Mouse (Mus musculus) mouse embryonic stem cell (cell line): ENCODE results near the gene Usp36.

Experiments used
- in situ Hi-C, 2 experiments: fragments of 300-500 bp; cut with MboI; formaldehyde crosslinking; loops; 1 replicate in 1 of 2; 3 replicates in 1 of 2; pipeline ENCODE4 v1.14.3; 2019 to 2020; ENCODE audit warnings: low sequenced_read_pairs in 2 of 2, low pct_unique_long_range_greater_than_20kb in 1 of 2, mixed read lengths in 1 of 2; ENCODE audit not compliant: unreplicated experiment in 1 of 2

Usp36 gene

DNA sequence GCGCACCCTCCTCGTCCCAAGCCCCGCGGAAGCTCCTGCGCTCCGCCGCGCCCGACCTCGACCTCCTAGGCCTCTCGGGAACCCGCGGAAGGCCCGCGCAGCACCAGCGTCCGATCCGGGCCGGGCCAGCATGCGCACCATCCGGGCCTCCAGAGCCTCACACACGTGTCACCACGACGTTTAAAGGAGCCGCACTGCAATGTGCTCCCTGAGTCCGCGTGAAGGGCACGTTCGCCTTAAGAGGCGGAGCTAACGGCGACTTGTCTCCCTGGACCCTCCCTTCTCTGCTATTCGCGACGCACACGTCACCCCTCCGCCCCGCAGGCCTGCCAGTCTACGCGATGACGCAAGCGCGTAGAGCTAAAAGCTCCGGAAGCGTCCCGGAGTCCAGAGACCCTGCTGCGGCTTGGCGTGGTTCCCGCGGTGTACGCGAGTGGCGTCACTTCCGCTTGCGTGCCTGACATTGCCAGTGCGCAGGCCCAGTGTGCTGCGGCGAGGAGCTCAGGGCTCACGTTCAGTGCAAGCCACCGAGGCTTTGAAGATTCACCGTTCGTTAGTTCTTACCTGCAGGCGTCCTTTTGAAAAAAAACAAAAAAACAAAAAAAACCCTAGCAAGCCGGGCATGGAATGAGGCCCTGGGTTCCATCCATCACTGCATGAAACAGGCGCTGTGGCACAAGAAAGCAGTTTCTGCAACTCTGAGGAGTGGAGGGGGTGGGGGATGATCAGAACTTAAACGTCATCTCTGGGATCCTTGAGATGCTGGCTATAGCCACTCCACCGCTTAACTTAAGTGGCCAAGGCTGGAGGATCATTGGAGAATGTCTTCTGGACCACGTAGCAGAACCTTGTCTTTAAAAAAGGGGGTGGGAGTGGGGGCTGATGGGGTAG, at the start of gene Usp36:
Gene Usp36, minus strand, starts transcription at position 246 of the 891 bp plus-strand sequence.
- in situ Hi-C loops: no loop called here

DNA sequence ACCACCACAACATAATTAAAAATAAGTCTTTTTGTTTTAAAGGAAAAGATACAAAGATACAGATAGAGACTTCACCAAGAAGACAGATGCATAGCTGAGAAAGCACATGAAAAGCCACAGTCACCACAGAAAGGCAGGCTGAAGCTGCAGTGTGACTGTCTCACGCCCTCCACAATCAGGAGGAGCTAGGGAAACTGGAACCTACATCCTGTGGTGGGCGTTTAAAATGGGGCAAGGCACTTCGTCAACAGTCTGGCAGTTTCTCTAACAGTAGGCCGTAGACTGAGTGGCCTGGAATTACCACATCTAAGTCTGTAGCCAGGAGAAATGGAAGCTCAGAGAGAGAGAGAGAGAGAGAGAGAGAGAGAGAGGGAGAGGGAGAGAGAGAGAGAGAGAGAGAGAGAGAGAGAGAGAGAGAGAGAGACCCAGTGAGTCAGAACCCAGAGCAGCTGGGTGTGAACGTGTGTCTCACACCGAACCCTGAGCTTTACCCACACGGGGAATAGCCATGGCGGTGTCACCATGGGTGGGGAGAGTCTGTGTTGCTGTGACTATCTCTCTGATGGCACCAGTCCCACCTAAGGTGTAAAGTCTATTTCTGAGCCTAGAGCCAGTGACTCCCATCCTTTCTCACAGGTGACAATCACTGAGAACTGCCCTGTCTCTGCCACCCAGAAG, 47.6 kb upstream of the Usp36 start:
- in situ Hi-C loops: no loop called here

DNA sequence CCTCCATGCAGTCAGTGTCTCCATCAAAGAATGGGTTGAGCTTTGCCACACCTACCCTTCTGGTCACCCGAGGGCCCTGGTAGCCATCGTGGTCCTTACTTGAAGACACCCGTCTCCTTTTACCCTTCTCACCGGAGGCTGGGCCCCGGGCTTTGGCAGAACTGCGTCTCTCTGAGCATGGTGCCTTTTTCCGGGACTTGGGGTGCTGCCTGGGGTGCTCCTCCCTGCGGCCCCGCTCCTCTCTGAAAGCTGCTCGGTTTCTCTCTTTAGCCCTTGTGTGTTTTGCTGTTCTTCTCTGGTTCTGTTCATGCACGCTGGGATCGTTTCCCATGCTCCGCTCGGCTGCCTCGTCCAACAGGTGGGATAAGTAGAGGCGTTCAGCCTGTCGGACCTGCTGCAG, 43.4 kb upstream of the Usp36 start:
- in situ Hi-C loops: no loop called here

GRCm38 (mm10) chr11:118332376-118332775, 42.3 kb upstream of the Usp36 start:
- in situ Hi-C loops: no loop called here

- in situ Hi-C loops: no loop called here
Measured at GRCm38 (mm10) chr11:118330777-118331176, 40.7 kb upstream of the Usp36 start.

DNA sequence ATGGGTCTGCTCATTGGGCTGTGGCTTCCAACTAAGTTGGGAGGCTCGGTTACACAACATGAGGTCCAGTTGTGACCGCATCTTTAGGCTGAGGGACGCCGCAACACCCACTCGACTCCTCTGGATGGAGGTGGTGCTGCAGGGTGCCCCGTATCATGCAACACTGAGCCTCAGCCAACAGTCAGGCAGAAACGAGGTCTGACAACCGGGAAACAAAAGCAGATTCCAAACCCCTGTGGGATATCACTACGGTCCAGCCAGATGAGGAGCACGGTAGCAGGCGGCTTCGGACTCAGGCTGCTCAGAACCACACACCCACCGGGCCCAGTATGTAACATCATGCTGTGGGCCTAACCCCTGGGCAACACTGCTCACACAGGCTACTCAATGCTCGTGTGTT, 40.3 kb upstream of the Usp36 start:
- in situ Hi-C loops: no loop called here

GRCm38 (mm10) chr11:118328947-118329346, 38.9 kb upstream of the Usp36 start:
- in situ Hi-C loops: loop anchor here in 1 of 2 experiments (5.0 kb wide), 1 partner anchor 33 kb away; no protein-coding TSS in a partner anchor

- in situ Hi-C loops: loop anchor here in 1 of 2 experiments (5.0 kb wide), 1 partner anchor 34 kb away; no protein-coding TSS in a partner anchor
Measured at GRCm38 (mm10) chr11:118328511-118328910, 38.5 kb upstream of the Usp36 start.

DNA sequence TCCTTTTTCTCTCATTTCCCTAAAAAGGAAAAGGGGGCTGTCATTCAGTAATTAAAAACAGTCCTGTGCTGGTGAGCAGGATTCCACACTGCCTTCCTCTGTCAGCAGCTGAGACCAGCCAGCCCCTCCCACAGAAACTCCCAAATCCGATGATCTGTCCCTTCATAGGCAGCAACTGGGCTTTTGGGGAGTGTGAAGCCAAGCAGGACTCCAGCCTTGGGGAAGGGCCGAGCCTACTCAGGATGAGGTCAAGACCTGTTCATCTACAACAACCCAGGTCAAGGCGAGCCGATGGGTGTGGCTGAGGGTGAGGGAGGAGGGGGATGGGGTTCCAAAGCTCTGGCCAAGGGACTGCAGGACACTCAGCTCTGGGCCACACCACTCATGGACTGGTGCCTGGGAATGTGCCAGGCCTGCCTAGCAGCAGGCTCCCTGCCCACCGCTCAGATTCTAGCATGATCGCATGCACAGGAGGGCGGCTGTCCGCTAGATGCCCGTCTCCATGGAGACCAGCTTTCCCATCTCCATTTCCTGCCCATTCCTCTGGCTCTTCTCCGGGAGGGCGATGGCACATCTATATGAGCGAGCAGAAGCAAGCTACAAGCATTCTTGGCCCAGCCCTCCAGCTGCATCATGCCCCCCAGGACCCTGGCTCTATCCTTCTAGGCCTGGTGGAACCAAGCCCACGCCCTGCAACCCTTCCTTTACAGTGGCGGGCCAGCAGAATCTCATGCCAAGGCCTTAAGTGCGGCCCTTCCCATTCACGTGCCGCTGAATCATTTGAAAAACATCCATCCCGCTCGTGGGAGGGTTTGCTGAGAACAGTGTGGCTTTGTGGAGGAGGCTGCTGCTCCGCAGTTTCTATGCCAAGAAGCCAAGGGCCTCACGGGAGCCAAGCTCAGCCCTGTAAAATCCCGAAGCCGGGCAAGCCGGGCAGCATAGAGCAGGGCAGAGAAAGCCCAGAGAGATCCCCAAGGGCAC, 37.2 kb upstream of the Usp36 start:
- in situ Hi-C loops: loop anchor here in 1 of 2 experiments (5.0 kb wide), 1 partner anchor 35 kb away; no protein-coding TSS in a partner anchor

DNA sequence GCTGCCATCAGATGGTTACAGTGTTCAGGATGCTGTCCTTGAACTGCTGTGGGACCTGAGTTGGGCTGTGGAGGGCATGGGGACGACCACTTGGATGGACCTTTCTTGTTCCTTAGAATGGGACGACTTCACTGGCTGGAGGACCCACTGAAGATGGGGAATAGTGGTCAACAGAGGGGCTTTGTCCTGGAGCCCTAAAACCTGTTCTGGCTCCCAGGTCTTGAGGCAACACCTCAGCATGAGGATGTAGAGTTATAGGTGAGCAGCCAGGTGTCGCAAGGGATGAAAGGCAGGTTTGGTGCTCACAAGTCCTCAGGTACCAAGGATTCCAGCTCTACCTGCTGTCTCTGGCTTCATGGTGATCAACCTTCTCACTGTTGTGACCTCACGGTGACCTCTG, 36.4 kb upstream of the Usp36 start:
- in situ Hi-C loops: loop anchor here in 1 of 2 experiments (5.0 kb wide), 1 partner anchor 36 kb away; no protein-coding TSS in a partner anchor

DNA sequence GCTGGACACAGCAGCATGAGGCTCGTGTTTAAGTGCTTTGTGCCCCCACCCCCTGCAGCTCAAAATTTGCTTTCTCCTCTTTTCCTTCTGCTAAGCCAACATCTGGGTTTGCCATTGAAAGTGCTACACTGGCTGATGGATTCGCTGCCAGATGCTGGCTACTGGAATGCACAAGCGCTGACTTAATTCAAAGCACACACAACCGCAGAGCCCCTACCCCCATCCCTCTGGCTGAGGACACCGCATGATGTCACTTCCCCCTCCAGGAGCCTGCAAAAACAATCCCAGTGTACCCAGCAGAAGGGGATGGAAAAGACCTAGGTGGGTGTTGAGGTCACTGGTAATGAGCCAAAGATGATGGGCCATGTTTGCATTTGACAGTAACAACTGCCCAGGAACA, 34.5 kb upstream of the Usp36 start:
- in situ Hi-C loops: loop anchor here in 1 of 2 experiments (5.0 kb wide), 1 partner anchor 48 kb away; no protein-coding TSS in a partner anchor

DNA sequence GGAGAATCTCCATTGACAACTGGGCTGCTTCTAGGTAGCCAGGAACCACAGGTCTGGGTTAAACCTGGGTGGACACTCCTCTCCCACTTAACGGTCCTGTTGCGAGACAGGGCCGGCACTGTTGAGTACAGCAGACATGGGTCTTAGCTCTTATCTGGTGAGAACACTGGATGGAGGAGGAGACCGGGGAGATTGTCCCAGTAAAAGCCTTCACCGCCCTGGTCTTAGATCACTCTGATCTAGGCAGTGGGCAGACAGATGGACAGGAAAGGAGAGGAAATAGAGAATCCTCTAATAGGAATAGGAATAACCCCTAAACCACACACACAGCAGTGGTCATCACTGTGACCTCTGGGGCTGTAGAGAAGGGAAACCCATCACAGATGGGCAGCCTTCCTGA, 33.9 kb upstream of the Usp36 start:
- in situ Hi-C loops: loop anchor here in 1 of 2 experiments (5.0 kb wide), 1 partner anchor 48 kb away; no protein-coding TSS in a partner anchor

GRCm38 (mm10) chr11:118322647-118323046, 32.6 kb upstream of the Usp36 start:
- in situ Hi-C loops: loop anchor here in 1 of 2 experiments (5.0 kb wide), 1 partner anchor 50 kb away; no protein-coding TSS in a partner anchor

- in situ Hi-C loops: loop anchor here in 1 of 2 experiments (5.0 kb wide), 1 partner anchor 50 kb away; no protein-coding TSS in a partner anchor
Measured at GRCm38 (mm10) chr11:118321971-118322370, 31.9 kb upstream of the Usp36 start.

- in situ Hi-C loops: loop anchor here in 1 of 2 experiments (5.0 kb wide), 1 partner anchor 51 kb away; no protein-coding TSS in a partner anchor
Measured at GRCm38 (mm10) chr11:118321500-118321899, 31.5 kb upstream of the Usp36 start.

GRCm38 (mm10) chr11:118318678-118319077, 28.6 kb upstream of the Usp36 start:
- in situ Hi-C loops: no loop called here

DNA sequence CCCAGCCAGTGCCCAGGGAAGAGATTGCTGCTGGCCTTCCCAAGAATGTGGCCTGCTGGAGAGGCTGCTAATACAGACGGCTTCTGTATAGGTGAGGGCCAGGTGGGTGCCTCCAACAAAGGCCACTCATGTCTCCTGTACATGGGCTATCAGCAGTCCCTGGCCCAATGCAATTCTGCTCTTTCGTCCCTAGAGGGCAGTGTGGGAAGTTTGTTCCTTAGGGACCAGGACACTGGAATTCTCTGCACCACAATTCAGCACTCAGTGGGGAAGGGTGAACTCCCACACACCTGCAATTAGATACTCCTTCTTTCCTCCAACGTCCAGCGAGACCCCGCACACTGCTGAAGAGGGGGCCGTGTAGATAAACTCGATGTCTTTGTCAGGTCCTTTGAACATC, 27.1 kb upstream of the Usp36 start:
- in situ Hi-C loops: no loop called here

DNA sequence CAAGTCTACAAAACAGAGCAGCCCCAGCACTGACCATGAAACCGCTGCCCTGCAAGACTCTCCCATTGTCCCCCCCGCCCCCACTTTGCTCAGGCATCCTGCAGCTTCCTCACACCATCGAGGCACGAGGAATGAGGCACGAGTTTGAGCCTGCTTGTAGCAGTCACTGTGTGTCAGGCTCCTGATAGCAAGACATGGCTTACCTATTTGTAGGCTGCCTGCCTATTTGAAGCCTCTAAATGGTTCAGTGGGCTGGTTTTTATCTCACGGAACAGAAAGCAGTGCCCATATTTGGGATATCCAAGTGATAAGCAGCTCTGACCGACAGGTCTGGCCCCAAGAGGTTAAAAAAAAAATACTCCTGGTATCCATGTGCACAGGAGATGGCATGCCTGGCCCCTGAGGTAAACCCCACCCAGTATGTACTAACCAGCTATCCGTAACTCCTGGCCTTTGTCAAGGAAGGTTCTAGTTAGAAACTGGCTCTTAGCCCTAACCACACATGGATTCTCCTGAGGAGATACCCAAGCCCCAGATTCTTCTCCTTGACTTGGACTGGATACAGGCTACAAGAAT, 26.3 kb upstream of the Usp36 start:
- in situ Hi-C loops: no loop called here
